Mouse (Mus musculus): ENCODE results near the gene Cct2. TPM values are rescaled to one million over a fixed set of nuclear protein-coding genes. Genes with fewer than 3 reads are reported as not detected.
A peak's percentile ranks its signal among the peaks of the same experiment; 100 is the strongest.
"Not testable (repeated sequence)": the region's sequence is repeated elsewhere in the genome, so short reads cannot be mapped to it uniquely, and the experiment has no call there.

Gene Cct2
- total RNA-seq, 2 experiments from 2014 or later: 132 to 137 TPM

GRCm38 (mm10) chr10:117062894-117063253 lies 740 bp downstream of the Cct2 start:
- DNase-seq: no peak
- intact Hi-C loops (cut with DNase I): loop anchor here (2.0 to 10.0 kb wide), 2 partner anchors 86 to 312 kb away; partner anchors contain the start of gene Frs2

- DNase-seq: no peak
- intact Hi-C loops (cut with DNase I): loop anchor here (2.0 kb wide), 1 partner anchor 155 kb away; no protein-coding TSS in a partner anchor
Measured at GRCm38 (mm10) chr10:117055668-117056067, 7.9 kb downstream of the Cct2 start.

- DNase-seq: no peak
- intact Hi-C loops (cut with DNase I): no loop called here
Measured at GRCm38 (mm10) chr10:117049961-117050597, 13.5 kb downstream of the Cct2 start.

GRCm38 (mm10) chr10:117049253-117049652 lies 14.4 kb downstream of the Cct2 start:
- DNase-seq: no peak
- intact Hi-C loops (cut with DNase I): no loop called here

GRCm38 (mm10) chr10:117045175-117046056 lies 18.2 kb downstream of the Cct2 start, which contains the start of gene Lrrc10:
Lrrc10 (plus strand) TSS chr10:117045341.
- DNase-seq: peak in 1 of 2 experiments; percentile 47
- intact Hi-C loops (cut with DNase I): no loop called here

GRCm38 (mm10) chr10:117043497-117044166 lies 20.0 kb downstream of the Cct2 start:
- intact Hi-C loops (cut with DNase I): not testable (repeated sequence)
- DNase-seq: peak in 1 of 2 experiments; percentile 49

GRCm38 (mm10) chr10:117042295-117042694 lies 21.3 kb downstream of the Cct2 start:
- intact Hi-C loops (cut with DNase I): no loop called here
- peak in 1 of 2 experiments; percentile 31 for DNase-seq

GRCm38 (mm10) chr10:117040355-117040754 lies 23.3 kb downstream of the Cct2 start:
- intact Hi-C loops (cut with DNase I): no loop called here
- no peak for DNase-seq

- intact Hi-C loops (cut with DNase I): loop anchor here (2.0 to 5.0 kb wide), 2 partner anchors 53 to 91 kb away; no protein-coding TSS in a partner anchor
- peak; percentile 76 to 83 for DNase-seq
Measured at GRCm38 (mm10) chr10:117033785-117034184, 29.8 kb downstream of the Cct2 start.

GRCm38 (mm10) chr10:117031160-117031559 lies 32.5 kb downstream of the Cct2 start:
- DNase-seq: no peak
- intact Hi-C loops (cut with DNase I): loop anchor here (5.0 kb wide), 1 partner anchor 89 kb away; no protein-coding TSS in a partner anchor

GRCm38 (mm10) chr10:117026176-117026575 lies 37.4 kb downstream of the Cct2 start:
- intact Hi-C loops (cut with DNase I): no loop called here
- no peak for DNase-seq

GRCm38 (mm10) chr10:117025776-117026175 lies 37.8 kb downstream of the Cct2 start:
- DNase-seq; intact Hi-C loops (cut with DNase I): not testable (repeated sequence)

GRCm38 (mm10) chr10:117023693-117024092 lies 39.9 kb downstream of the Cct2 start:
- intact Hi-C loops (cut with DNase I): no loop called here
- peak in 1 of 2 experiments; percentile 9 for DNase-seq

GRCm38 (mm10) chr10:117021020-117021754 lies 42.4 kb downstream of the Cct2 start:
- DNase-seq: no peak

GRCm38 (mm10) chr10:117018281-117018840 lies 45.3 kb downstream of the Cct2 start:
- intact Hi-C loops (cut with DNase I): no loop called here
- DNase-seq: peak; percentile 26 to 37

More at GRCm38 (mm10) chr10:117021020-117021754, 42.4 kb downstream of the Cct2 start:
- intact Hi-C loops (cut with DNase I): no loop called here

- no peak for DNase-seq
- intact Hi-C loops (cut with DNase I): no loop called here
Measured at GRCm38 (mm10) chr10:117014565-117014964, 49.0 kb downstream of the Cct2 start.

GRCm38 (mm10) chr10:117013689-117014390 lies 49.8 kb downstream of the Cct2 start:
- DNase-seq: no peak
- intact Hi-C loops (cut with DNase I): no loop called here

GRCm38 (mm10) chr10:117011047-117011446 lies 52.6 kb downstream of the Cct2 start:
- intact Hi-C loops (cut with DNase I): no loop called here
- no peak for DNase-seq

- DNase-seq: no peak
- intact Hi-C loops (cut with DNase I): no loop called here
Measured at GRCm38 (mm10) chr10:117009691-117010090, 53.9 kb downstream of the Cct2 start.

Measured in heart, postnatal 36 days (tissue).